Mouse (Mus musculus): ENCODE measurements around the gene Robo4.

Gene Robo4

DNA sequence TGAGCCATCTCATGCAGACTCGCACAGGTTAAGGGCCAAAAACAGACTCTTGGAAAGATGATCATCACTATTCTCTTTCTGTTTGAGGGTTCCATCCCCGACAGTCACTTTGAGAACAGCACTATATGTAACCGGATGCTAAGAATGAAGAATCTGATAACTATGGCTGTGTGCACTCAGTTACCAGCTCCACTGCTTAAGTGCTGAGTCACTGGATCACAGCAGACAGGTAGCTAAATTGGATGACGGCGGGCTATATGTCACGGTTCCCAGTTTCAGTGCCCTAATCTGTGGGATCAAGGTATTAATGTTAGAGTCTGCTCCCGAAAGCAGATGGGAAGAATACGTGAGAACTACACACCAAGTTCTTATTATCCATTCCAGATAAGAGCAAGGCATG, 54.2 kb downstream of the Robo4 start:
- H3K36me3 ChIP-seq (ENCODE audit: control insufficient read depth, insufficient read depth, low read length, poor library complexity, severe bottlenecking), result no peaks in the 10 kb centered on the region
- no peak for DNase-seq (ENCODE audit: low read depth, low spot score)
- peaks cover 1% of the 10 kb centered on the region; the same call in 1 of the 2 replicates for H3K27me3 ChIP-seq (ENCODE audit: control insufficient read depth, insufficient read depth, low read length, poor library complexity, severe bottlenecking)

GRCm38 (mm10) chr9:37456481-37456910, 54.8 kb downstream of the Robo4 start:
- no peak for DNase-seq (ENCODE audit: low read depth, low spot score)
- Histone ChIP-seq H3K27me3 (ENCODE audit: control insufficient read depth, insufficient read depth, low read length, poor library complexity, severe bottlenecking) (peaks cover 1% of the 10 kb centered on the region; the same call in 1 of the 2 replicates), H3K36me3 (ENCODE audit: control insufficient read depth, insufficient read depth, low read length, poor library complexity, severe bottlenecking) (no peaks in the 10 kb centered on the region)

- peaks cover 2% of the 10 kb centered on the region; the same call in 1 of the 2 replicates for H3K27me3 ChIP-seq (ENCODE audit: control insufficient read depth, insufficient read depth, low read length, poor library complexity, severe bottlenecking)
- H3K36me3 ChIP-seq (ENCODE audit: control insufficient read depth, insufficient read depth, low read length, poor library complexity, severe bottlenecking), result no peaks in the 10 kb centered on the region
- DNase-seq (ENCODE audit: low read depth, low spot score), result no peak
Observed at GRCm38 (mm10) chr9:37457151-37457550, 55.5 kb downstream of the Robo4 start.

GRCm38 (mm10) chr9:37459665-37460042, 58.0 kb downstream of the Robo4 start:
- DNase-seq (ENCODE audit: low read depth, low spot score), result no peak
- Histone ChIP-seq H3K36me3 (ENCODE audit: control insufficient read depth, insufficient read depth, low read length, poor library complexity, severe bottlenecking) (no peaks in the 10 kb centered on the region), H3K27me3 (ENCODE audit: control insufficient read depth, insufficient read depth, low read length, poor library complexity, severe bottlenecking) (peaks cover 3% of the 10 kb centered on the region; the same call in 1 of the 2 replicates)

DNA sequence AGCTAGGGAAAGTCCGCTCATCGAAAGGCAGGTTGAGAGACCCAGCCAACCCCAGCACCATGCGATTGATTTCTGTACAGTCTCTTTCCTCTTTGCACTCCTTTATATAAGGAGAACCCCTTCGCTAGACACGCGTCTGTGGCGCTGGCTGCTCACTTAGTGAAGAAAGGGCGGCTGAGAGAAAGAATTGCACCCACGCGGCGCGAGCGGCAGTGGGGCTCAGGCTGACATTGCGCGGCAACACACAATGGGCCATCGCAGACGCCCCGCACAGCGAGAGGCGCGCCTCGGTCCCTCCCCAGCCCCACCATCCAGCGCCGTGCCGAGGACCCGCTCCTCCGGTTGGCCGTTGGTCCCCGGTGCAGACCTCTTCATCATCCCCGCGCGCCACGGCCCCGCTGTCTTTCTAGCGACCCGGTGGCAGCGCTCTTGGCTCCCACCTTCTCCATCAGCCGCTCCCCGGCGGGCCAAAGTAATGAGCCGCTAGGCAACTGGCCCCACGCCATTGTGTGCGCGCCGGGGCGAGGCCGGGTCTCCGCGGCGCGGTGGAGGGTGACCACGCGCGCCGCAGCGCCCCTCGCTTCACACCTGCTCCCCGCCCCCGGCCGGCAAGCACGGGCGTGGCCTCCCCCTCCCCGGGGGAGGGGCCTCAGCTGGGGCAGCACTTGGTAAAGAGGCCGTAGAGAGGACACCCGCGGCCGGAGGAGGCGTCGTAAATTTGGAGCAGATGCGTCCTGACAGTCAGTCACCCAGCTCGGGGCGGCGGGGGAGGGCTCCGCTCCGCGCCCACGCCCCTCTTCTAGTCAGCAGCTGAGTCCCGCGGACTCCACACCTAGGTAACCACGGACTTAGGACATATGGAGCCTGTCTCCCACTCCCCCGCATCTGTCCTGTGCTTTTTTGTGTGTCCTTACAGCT, 58.6 kb downstream of the Robo4 start:
- peak; percentile 51 for DNase-seq (ENCODE audit: low read depth, low spot score)
- Histone ChIP-seq H3K27me3 (ENCODE audit: control insufficient read depth, insufficient read depth, low read length, poor library complexity, severe bottlenecking) (peaks cover 3% of the 10 kb centered on the region; the same call in 1 of the 2 replicates), H3K36me3 (ENCODE audit: control insufficient read depth, insufficient read depth, low read length, poor library complexity, severe bottlenecking) (no peaks in the 10 kb centered on the region)

GRCm38 (mm10) chr9:37460961-37461340, 59.3 kb downstream of the Robo4 start:
- peaks cover 3% of the 10 kb centered on the region; the same call in 1 of the 2 replicates for H3K27me3 ChIP-seq (ENCODE audit: control insufficient read depth, insufficient read depth, low read length, poor library complexity, severe bottlenecking)
- no peak for DNase-seq (ENCODE audit: low read depth, low spot score)
- no peaks in the 10 kb centered on the region for H3K36me3 ChIP-seq (ENCODE audit: control insufficient read depth, insufficient read depth, low read length, poor library complexity, severe bottlenecking)

GRCm38 (mm10) chr9:37461571-37461970, 59.9 kb downstream of the Robo4 start:
- H3K27me3 ChIP-seq (ENCODE audit: control insufficient read depth, insufficient read depth, low read length, poor library complexity, severe bottlenecking), result peaks cover 1% of the 10 kb centered on the region; the same call in 1 of the 2 replicates
- H3K36me3 ChIP-seq (ENCODE audit: control insufficient read depth, insufficient read depth, low read length, poor library complexity, severe bottlenecking), result no peaks in the 10 kb centered on the region
- no peak for DNase-seq (ENCODE audit: low read depth, low spot score)

- H3K27me3 ChIP-seq (ENCODE audit: control insufficient read depth, insufficient read depth, low read length, poor library complexity, severe bottlenecking), result peaks cover 1% of the 10 kb centered on the region; the same call in 1 of the 2 replicates
- H3K36me3 ChIP-seq (ENCODE audit: control insufficient read depth, insufficient read depth, low read length, poor library complexity, severe bottlenecking), result no peaks in the 10 kb centered on the region
- peak; percentile 73 for DNase-seq (ENCODE audit: low read depth, low spot score)
Observed at GRCm38 (mm10) chr9:37462764-37463163, 61.1 kb downstream of the Robo4 start.
